Mouse (Mus musculus) urinary bladder, adult 2 months (tissue): ENCODE measurements at regions not wholly inside any gene's neighbourhood (a gene's known extent, or its start where the extent isn't known, plus 50 kb on each side); places are given as distances from the start of the nearest gene placed in this dataset.

Source experiments
- DNase-seq: peaks from one replicate; pipeline ENCODE4 v3.0.0; 2022; ENCODE audit warnings: low spot score

DNA sequence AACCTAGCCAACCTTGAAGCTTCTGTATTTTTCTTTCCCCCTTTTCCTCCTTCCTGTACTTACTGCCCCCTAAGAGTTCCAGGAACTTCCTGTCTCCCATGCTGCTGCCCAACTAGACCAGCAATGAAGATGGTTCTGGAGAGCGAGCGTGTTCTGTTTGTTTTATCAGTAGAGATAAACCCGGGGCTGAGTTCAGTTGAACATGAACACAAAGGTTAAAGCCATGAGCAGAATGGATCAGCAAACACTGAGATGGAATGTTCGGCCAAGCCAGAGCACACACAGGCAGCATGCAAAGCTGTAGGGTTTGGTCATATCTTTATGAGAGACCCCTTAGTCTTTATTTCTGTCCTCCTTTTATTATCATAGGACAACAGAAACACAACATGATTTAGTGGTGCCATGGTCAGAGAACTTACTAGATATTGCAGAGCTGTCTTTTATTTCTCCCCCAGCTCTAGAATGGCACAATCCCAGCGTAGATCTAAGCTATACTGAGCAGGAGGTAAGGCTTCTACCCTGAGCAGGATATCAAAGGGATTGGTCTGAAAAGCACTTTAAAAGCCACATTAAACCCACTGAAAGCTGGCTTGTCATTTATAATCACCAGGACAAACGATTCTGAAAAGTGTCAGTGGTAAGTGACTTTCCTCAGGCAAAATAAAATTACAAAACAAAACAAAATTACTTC, 105.9 kb upstream of the Peli1 start:
- DNase-seq, result no peak

DNA sequence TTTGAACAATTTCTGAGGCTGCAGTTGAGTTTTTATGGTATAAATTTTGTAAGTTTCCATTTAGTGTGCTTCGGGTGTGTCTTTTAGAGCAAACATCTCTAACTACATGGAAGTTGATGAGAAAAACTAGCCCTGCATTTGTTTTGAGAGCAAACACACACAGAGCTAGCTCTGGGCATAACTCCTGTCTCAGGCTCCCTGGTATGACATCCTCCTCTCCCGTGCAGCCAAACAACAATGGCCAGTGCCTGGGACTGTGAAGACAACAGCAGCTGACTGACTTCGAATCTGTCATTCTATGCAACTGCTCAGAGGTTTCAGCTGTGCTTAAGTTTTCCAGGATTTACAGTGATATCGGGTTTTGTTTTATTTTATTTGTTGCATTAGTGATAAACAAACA, 105.3 kb upstream of the Peli1 start:
- no peak for DNase-seq

DNA sequence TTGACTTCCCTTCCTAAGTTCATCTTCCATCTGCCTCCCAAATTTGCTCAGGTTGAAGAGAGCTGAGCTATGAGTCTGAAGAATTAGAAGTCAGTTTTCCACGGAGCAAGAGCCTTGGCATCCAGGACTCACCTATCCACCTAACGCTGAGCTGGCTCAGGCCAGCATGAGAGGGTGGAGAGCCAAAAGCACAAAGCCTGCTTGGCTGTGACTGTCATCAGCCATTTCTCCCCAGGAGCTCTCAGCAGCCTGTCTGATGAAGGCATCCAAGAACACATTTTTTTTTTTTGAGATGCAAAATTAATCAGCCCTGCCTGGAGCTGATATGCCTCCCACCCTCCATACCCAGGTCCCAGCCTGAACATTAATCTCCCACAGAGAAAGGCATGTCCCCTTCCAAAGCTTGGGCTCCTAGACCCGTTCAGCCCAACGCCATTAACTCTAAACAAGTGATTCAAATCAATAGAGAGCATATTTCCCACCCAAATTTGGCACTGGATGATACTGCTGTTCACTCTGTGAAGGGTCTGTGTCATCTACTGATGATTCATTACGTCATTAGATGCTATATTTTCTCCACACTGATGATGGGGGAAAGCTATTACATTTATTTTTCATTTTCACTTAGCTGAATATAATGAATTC, 103.8 kb upstream of the Peli1 start:
- no peak for DNase-seq

DNA sequence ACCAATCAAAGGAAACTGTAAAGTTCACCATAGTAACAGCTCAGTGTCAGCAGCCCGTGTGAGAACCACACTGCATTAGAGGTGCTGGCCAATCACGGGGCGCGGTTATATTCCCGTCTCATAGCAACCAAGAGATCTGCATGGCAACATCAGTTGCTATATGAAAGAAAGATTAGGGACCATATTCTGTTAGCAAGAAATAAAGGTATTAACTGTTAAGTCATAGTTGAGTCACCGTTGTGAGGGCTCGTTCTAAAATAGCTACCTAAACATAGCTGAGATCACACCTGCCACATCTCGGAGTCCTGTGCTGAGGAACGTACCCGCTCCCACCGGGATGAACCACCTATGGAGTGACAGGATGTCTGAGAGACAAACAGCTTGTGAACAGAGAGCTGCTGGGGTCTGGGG, 103.2 kb upstream of the Peli1 start:
- DNase-seq, result no peak

DNA sequence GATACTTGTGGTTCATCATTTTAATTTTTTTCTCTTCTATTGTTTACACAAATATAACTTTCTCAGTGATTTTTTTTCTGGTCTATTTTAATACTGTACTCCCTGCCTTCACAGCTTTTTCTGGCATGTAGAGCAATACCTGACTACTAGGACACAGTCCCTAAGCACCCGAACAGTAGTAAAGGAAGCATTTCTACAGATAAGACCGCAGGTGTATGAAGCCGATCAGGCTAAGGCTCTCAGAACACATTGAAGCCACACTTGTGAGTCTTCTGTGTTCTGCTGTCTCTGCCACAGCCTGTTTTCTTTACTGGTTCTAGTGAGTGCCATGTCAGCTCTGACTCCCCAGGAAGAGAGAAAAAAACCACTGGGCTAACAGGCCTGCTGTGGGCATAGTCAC, 102.2 kb upstream of the Peli1 start:
- no peak for DNase-seq

DNA sequence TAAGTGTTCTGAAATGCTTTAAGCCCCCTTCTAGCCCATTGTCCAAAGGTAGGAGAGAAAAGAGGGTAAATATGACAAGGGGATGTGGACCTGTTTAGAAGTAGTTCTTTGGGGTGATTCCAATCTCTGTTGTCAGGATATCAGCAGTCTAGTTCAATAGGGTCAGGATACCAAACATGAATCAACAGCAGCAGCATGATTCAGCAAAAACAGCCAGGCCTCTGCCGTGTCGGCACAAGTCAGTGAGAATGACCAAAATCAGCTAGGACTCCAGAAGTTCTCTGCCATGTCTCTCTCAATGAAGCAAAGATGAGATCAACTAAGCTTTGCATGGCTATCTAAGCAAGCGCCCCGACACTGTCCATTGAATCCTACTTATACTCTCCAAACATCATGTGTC, 97.5 kb upstream of the Peli1 start:
- no peak for DNase-seq

DNA sequence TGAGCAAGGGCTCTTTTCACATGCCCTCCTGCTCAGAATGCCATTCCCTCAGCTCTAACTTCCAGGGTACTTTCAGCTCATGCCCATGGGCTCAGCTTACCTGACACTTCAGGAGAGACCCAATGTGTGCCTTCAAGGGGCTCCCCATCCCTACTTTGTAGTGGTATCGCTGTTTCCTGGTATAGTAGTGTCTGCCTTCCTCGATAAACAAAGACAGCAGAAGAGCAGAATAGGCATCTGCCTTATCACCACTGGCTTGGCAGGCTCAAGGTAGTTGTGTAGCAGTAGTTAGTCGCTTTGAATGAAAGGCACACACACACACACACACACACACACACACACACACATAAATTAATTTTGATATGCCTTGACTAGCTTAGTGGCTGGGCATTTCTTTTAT, 89.7 kb upstream of the Peli1 start:
- no peak for DNase-seq

DNA sequence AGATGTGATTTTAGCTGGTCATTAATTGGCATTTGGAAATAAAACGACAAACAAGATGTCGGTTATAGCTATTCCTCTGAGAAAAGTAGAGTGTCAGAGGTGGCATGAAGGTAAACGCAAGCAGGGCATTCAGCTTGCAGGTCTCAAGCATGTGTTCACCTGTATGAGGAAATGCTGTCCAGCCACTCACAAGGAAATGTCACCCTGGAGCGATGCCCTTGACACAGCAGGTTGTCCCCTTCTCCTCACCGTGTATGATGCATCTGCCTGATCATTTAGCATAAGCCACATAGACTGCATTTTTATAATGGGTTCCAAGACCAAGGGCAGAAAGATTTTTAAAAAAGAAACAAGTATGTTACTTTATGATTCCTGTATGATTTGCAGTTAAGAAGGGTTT, 83.9 kb upstream of the Peli1 start:
- no peak for DNase-seq

DNA sequence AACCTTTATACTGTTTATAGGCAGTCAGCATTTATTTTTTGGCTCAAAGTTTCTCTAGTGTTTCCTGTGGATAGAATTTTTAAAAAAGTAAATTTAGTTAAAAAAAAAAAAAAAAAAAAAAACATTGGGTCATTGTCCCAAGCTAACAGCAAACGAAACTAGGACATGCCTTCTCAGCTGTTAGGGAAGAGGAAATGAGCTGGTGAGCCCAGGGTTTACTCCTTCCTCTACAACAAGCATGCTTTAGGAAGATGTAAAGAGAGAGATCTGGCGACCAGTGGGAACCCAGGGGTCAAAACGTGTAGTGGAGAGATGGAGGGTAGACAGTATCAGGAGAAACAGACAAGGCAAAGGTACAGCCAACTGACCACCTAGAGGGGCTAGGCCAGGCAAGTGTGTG, 81.6 kb upstream of the Peli1 start:
- no peak for DNase-seq

DNA sequence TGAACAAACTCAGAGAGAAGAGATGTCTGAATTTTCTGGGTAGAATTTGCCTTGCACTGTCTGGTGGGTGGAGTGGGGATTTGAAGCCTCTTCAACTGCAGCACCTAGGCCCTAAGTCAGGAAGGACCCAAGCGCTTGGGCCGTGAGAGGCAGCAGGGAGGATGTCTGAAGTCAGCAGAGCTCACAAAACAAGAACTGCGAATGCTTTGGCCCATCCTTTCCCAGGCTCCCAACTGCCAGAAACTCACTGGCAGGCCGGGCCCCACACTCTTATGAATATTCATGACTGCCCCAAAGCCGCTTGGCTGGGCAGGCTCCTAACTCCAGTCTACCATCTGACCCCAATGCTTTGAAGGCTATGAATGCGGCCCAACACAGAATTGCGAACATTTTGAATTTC, 80.2 kb upstream of the Peli1 start:
- DNase-seq, result no peak

DNA sequence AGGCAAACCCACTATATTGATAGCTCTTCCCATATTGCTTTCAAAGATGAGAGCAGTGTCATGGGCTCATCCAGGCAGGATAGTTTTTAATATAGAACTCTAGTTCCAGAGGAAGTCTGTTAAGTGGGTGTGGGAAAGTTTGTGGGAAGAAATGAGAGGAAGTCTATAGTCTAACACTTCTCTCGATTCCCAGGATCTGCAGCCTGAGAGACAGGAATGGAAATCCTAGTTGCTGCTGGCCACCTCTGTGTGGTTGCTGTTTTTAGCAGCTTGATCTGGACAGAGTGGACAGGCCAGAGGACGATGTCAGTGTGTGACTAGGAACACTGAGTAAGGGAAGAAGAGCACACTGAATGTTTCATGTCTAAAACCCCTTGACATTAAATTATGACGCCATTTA, 76.8 kb upstream of the Peli1 start:
- no peak for DNase-seq

DNA sequence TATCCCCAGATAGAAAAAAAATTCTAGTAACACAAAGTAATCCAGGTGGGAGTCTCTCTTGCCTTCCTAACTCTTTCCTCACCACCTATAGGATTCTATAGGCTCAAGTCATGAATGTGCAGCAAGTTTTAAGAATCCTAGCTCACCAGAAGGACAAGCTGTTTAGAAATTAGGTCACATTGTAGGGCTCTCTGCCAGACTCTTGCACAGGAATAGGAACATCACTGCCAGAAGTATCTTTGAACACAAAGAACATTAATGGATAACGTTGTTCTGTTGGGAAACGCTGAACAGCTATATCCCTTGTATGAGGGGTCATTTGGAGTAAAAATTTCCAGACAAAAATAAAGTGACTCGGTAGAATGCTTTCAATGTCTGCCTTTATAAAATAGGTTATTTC, 75.6 kb upstream of the Peli1 start:
- DNase-seq, result no peak

DNA sequence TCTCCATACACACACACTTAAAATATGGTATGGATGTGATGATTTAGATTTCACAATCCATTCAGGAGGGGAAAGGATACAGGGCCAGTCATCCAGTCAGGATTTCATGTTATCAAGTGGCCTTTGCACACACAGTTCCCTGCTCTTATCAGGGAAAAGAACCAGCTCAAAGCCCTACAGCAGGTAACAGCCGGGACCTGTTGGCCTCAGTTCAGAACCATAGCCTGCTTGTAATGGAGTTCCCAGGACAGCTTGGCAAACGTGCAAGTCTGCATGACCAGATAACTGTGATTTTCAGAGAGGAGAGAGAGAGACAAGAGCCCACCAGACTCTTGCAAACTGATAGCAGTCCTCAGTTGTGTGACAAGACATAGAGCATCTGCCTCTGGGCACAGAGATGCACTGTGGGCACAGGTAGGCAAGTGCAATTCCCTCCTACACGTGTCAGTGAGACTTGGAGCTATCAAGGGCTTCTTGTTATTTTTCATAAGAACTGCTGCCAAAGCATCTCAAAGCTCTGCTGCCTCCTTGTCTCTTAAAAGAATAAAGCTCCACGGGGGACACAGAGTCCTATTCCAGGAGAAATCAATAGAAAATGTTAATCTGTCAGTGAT, 74.9 kb upstream of the Peli1 start:
- no peak for DNase-seq

DNA sequence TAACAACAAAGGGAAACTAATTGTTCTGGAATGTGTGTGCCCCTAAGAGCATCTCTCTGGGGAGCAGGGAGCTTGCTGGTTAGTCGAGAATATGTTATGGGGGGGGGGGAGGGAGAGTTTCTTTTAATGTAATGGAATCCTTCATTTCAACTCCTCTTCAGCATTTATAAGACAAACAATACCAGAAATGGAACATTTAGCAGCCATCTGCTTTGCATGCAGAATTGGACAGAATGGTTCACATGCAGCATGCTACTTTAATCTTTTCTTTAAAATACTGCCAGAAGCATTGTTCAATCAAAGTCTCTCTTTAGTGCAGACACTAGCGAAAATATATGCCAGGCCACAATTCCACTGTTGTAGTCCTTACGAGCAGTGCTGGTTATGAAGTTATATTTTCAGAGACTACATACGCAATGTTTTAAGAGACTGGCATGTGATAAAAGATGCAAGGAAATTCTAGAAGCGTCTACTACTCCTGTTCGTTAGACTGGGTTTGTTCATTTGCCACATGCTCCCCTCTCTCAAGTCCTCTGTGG, 74.2 kb upstream of the Peli1 start:
- DNase-seq, result no peak

DNA sequence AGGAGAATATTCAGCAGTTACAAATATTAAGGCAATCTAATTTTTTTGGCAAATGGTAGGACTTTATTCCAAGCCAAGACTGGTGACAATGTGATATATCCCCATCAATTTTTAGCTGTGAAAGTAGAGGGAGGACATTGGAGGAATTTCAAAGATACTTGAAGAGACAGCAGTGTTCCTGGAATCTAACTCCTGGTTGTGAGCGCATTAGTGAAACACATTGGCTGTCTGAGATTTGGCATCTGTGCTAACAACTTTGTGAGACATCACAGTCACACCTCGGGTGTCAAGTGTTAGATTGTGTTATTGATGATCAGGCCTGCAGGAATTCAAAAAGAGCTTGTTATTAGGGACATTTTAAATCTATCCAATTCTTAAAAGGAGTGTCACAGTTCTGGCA, 71.3 kb upstream of the Peli1 start:
- DNase-seq, result no peak

DNA sequence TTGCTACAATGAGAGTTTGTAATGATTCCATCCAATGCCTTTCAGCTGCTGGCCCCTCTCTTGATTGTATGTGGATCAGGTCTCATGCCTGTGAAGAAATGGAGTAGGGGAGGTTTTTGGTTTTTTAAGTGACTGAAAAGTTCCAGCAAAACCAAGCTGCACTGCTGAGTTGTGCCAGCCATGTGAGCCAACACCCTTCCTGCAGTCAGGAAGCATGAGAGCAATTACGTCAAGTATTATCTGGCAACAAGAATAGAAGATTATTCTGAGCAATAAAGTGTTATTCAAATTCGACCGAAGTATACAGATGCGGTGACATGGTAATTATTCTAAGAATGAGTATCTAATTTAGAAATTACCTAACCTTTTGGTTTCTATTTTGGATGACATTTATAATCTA, 67.0 kb upstream of the Peli1 start:
- DNase-seq, result no peak

DNA sequence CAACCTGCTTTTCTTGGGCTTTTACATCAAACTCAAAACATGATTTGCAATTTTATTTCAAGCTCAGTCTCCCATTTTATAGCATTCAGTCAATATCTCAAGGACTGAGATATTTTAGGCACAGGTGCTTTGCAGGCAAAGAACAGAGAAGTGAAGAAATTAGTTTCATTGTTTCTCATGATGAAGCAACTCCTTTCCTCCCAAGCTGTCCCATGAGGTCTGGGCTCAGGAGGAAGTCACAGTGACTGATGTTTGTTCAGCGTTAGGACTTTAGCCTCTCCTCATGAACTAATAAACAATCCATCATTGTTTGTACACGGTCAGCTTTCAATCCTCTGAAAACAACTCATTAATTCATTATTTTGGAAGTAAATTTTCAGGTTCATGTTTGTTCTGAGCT, 66.6 kb upstream of the Peli1 start:
- no peak for DNase-seq

DNA sequence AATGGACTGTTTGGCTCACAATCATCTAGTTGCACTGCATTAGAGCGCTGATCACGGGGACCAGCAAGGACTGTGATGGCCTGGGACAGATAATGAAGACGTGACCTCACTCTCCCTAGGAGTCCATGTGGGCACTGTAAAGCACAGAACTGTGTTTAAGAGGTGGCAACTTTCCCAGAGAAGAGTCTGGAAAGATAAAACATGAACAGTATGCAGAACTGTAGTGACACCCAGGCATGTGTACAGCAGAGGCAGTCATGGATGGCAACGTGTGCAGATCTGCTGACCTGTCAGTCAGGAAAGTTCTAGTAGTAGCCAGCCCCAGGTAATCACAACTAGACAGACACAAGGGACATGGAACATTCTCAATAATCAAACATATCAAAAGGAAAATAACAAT, 63.8 kb upstream of the Peli1 start:
- no peak for DNase-seq

DNA sequence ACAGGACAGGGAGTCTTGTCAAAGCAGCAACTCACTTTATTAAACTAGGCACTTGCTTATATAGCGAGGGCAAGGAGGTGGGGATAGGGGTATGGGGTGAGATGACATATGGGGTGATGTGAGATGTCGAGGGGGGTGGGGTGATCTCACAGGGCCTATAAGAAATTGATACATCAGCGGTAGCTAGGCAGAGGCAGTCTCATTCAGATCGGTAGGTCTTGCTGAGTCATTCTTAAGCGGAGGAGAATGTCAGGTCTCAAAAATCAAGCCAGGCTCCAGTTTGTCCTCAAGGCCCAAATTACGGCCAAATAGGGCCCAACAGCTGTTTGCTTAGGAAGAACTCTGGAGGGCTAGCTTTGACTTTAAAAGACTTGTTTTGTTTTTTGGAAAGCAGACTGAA, 60.7 kb upstream of the Peli1 start:
- no peak for DNase-seq

DNA sequence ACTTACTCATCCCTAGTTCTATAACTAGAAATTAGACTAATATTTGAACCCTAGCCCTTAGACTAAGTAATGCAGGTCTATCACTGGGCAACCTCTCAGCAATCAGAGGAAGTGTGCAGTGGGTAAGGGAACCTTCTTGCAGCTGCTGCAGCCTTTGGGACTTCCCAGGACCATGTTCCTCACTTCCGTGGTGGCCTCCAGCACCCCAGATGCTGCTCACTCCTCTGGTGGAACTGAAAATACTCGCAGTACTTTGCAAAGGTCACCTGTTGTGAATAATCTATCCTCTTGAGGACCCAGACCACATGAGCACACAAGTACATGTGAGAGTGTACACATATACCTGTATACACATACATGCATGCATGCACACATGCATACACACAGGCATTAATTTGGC, 59.3 kb upstream of the Peli1 start:
- DNase-seq, result no peak

DNA sequence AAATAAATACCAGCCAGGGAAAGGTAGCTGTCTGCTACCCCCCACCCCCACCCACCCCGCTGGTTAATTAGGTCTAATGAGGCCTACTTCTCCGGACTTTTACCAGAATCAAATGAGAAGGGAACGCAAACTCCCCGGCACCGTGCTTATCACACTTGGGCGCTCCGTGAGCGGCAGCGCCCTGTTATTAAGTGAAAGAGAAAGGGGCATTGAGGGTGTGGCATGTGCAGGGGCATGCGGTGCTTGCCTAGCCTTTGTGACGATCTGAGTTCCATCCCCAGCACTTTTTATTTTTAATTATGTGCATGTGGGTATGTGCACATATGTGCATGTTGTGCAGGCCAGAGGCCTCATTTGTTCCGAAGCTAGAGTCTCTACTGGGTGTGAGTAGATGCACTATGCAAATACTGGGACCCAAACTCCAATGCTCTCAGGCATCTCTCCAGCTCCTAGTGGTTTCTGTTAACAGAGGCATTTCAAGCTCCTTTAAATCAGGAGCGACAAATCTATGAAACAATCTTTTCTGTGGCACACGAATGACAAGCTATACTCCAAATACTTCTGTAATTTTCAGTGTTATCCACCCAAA, 57.8 kb upstream of the Peli1 start:
- DNase-seq, result no peak

DNA sequence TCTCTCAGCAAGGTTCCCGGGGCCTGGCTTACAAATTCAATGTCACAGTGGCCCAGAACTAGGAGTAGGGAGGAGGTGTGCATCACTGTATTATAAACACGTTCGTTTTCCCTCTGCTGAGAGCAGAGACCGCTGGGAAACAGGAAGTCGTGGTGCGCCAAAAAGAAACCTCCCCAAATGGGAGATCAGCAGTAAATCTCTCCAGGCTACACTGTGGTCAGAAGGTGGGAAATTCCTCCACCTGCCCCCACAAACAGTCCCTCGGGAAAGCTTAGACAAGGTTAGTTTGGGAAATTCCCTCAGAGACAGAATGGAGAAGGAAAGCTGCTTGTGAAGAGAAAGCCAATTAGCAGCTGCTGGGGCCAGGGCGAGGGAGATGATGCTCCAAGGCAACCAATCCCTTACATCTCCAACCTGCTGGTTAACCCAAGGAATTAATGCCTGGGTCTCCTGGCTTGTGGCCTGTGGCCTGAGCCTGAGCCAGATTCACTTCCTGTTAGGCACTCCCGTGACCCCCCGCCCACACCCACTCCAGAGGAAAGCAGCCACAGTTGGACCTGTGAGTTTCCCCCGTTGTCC, 57.2 kb upstream of the Peli1 start:
- DNase-seq, result peak; percentile 41
